Comparison of ENCODE assay signal across 13 mouse cellular contexts in genomic region chr7:46111938-46112337, GRCm38 (mm10). TPM values are rescaled to one million over a fixed set of nuclear protein-coding genes. Genes with fewer than 3 reads are reported as not detected.
"Had no signal": no experiment of that assay in that cellular context is flagged by ENCODE, and none has a peak within 500 bp of the region (broad histone marks: within the 10 kb centered on the region; RNA-seq: fewer than 3 reads in every experiment).

No protein-coding gene starts in this region.

- DNase-seq: kidney, postnatal 25 days; layer of hippocampus, adult 9-11 months; lung, adult 2 months; lung, postnatal 36 days; thymus, postnatal 4 days had no signal

- H3K27me3 ChIP-seq: limb, embryonic 13.5 days; liver, embryonic 15.5 days; midbrain, embryonic 13.5 days; neural tube, embryonic 15.5 days had no signal

- ATAC-seq: lung, postnatal 0 days; midbrain, embryonic 13.5 days had no signal

- H3K4me2 ChIP-seq: limb, embryonic 13.5 days; liver, embryonic 11.5 days; liver, embryonic 15.5 days; midbrain, embryonic 13.5 days; neural tube, embryonic 15.5 days had no signal

- H3K36me3 ChIP-seq: limb, embryonic 13.5 days; liver, embryonic 15.5 days; midbrain, embryonic 13.5 days; neural tube, embryonic 15.5 days had no signal

- H3K4me3 ChIP-seq: limb, embryonic 13.5 days; liver, embryonic 15.5 days; midbrain, embryonic 13.5 days; neural tube, embryonic 15.5 days had no signal

- H3K4me1 ChIP-seq: liver, embryonic 15.5 days had no signal

- H3K9me3 ChIP-seq: limb, embryonic 13.5 days; liver, embryonic 15.5 days; midbrain, embryonic 13.5 days; neural tube, embryonic 15.5 days had no signal

- H3K9ac ChIP-seq: limb, embryonic 13.5 days; liver, embryonic 15.5 days; midbrain, embryonic 13.5 days; neural tube, embryonic 15.5 days had no signal

- H3K27ac ChIP-seq: limb, embryonic 13.5 days; liver, embryonic 15.5 days; midbrain, embryonic 13.5 days; neural tube, embryonic 15.5 days; stomach, postnatal 0 days had no signal

RNA-seq across cellular contexts. Expression of gene Kcnj11, which starts 11.4 kb away (rescaled TPM):
- total RNA-seq: megakaryocyte progenitor cell, adult 5-6 weeks had no signal
- polyA plus RNA-seq: liver, embryonic 11.5 days had no signal
